Mouse (Mus musculus): ENCODE data around the gene Mfsd14b. TPM values are rescaled to one million over a fixed set of nuclear protein-coding genes. Genes with fewer than 3 reads are reported as not detected.

Mfsd14b gene
- 58.5 TPM for polyA plus RNA-seq (2017; shearing (Covaris generic))

GRCm38 (mm10) chr13:65112459-65113110 lies at the start of gene Mfsd14b:
Gene Mfsd14b (minus strand): TSS chr13:65112975.

GRCm38 (mm10) chr13:65149940-65150339 lies 37.2 kb upstream of the Mfsd14b start, which contains the start of gene Olfr466:
Gene Olfr466 (plus strand): TSS chr13:65150240.

GRCm38 (mm10) chr13:65137789-65138188 lies 25.0 kb upstream of the Mfsd14b start, which contains the start of gene Olfr465-ps1:
Gene Olfr465-ps1 (plus strand): TSS chr13:65138089.

GRCm38 (mm10) chr13:65052660-65053059 lies 60.1 kb downstream of the Mfsd14b start, which contains the start of gene Prss47:
Gene Prss47 (minus strand): TSS chr13:65052760.

GRCm38 (mm10) chr13:65032758-65033157 lies 80.0 kb downstream of the Mfsd14b start, which contains the start of gene Spata31d1c:
Gene Spata31d1c (plus strand): TSS chr13:65033058.

Other genes with a start within 250 kb of the Mfsd14b start
- not detected for gene Cntnap3, start 209.0 kb downstream of the Mfsd14b start, polyA plus RNA-seq (2017; shearing (Covaris generic))
- not detected for gene Spata31, start 195.6 kb downstream of the Mfsd14b start, polyA plus RNA-seq (2017; shearing (Covaris generic))
- gene Spata31d1c, start 79.9 kb downstream of the Mfsd14b start, polyA plus RNA-seq (2017; shearing (Covaris generic)) = not detected
- gene Prss47, start 60.2 kb downstream of the Mfsd14b start, polyA plus RNA-seq (2017; shearing (Covaris generic)) = not detected
- gene Olfr465-ps1, start 25.1 kb upstream of the Mfsd14b start, polyA plus RNA-seq (2017; shearing (Covaris generic)) = not detected
- 0.16 TPM for gene Olfr466, start 37.3 kb upstream of the Mfsd14b start, polyA plus RNA-seq (2017; shearing (Covaris generic))
- gene Nlrp4f, start 93.0 kb upstream of the Mfsd14b start, polyA plus RNA-seq (2017; shearing (Covaris generic)) = not detected
- gene Gm10775, start 146.6 kb upstream of the Mfsd14b start, polyA plus RNA-seq (2017; shearing (Covaris generic)) = not detected
- 13.6 TPM for gene Zfp369, start 165.8 kb upstream of the Mfsd14b start, polyA plus RNA-seq (2017; shearing (Covaris generic))